Mouse (Mus musculus) retina, embryonic 14.5 days (tissue): ENCODE results near the gene Gm20458.
A peak's percentile ranks its signal among the peaks of the same experiment; 100 is the strongest.

Experiments used
- DNase-seq: peaks from one replicate; pipeline ENCODE4 v3.0.0-alpha.2; 2015; ENCODE audit warnings: low spot score

The Gm20458 gene

DNA sequence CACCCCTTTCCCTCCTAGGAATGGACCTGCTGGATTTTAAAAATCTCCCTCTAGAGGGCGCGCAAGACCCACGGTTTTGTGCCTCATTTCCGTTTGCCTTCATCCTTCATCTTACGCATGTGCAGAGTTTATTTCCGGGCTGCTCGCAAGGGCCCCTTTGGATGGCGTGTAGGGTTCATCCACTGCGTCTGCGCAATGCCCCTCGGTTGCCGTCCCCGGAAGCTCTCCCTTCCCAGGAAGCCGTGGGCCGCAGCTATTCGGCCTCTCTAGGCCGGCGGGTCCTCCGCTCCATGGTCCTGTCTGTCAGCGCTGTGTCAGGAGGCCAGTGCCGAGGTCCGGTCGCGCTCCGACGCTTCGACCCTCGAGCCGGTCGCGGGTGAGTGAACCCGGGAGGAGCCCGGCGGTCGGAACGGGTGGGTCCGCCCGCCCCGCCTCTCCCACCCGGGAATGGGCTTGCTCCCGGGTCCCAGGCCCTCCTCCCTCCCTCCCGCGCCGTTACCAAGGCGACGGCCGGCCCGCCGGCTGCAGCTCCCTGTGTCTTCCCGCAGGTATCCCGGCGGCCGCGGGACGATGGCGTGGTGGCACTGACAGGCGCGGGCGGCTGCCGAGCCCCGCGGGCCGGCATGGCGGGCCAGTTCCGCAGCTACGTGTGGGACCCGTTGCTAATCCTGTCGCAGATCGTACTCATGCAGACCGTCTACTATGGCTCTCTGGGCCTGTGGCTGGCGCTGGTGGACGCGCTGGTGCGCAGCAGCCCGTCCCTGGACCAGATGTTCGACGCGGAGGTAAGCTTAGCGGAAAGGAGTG, at the start of gene Gm20458:
Gene Gm20458, plus strand, starts transcription at position 223 of the 807 bp plus-strand sequence.
- DNase-seq: peak; percentile 98

GRCm38 (mm10) chr2:164414167-164414566, 46.6 kb upstream of the Gm20458 start:
- DNase-seq: no peak

DNA sequence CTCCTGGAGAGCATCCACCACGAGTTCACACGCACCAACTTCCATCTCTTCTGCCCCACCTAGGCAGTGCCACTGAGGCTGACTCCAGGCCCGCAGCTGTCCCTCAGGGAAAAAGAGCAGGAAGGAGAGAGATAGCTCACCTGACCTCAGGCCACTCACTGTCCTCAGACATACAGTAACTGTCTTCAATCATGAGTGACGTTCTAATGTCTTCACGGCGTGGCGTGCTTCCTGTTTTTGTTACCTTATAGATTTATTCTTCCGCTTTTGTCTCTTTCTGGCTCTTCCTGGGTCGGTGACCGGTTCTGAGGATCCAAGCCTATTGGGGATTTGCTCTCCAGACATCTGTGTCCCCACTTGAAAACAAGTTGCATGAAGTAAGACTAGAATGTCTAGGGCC, 46.2 kb upstream of the Gm20458 start:
- DNase-seq: no peak

GRCm38 (mm10) chr2:164417198-164417597, 43.6 kb upstream of the Gm20458 start:
- peak; percentile 72 for DNase-seq

DNA sequence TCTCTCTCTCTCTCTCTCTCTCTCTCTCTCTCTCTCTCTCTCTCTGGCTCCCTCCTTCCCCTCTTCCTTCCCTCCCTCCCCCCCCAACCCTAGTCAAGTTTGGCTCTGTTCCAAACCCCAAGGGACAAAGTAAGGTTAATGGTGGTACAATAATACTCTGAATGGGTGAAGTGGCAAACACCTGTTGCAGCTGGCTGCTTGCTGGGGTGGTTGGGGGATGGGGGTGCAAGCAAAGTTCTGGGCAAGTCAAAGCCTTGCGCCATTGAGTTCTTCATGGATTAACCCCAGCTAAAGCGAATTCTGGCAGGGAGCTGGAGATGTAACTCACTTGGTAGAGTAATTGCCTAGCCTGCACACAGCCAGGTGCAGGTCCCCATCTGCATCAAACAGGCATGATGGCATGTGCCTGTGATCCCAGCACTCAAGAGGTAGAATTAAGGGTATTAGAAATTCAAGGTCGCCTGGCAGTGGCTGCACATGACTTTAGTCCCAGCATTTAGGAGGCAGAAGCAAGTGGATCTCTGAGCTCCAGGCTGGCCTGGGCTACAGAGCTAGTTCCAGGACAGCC, 42.4 kb upstream of the Gm20458 start:
- DNase-seq: no peak

- DNase-seq: no peak
Measured at GRCm38 (mm10) chr2:164419489-164419888, 41.3 kb upstream of the Gm20458 start.

DNA sequence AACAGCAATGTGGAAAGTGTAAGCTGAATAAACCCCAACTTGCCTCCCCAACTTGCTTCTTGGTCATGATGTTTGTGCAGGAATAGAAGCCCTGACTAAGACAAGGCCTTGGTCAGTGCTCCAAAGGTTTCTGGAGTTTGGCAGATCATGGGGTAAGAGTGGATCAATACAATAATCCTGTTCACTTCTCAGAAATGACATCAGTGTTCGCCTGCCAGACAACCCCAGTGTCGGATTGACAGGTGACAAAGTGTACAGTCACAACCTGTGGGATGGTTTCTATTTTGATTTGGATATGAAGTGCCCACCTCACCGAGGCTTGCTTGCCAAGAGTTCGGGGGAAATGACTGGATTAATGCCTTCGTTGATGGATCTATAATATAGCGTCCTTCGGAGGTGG, 39.5 kb upstream of the Gm20458 start:
- no peak for DNase-seq

DNA sequence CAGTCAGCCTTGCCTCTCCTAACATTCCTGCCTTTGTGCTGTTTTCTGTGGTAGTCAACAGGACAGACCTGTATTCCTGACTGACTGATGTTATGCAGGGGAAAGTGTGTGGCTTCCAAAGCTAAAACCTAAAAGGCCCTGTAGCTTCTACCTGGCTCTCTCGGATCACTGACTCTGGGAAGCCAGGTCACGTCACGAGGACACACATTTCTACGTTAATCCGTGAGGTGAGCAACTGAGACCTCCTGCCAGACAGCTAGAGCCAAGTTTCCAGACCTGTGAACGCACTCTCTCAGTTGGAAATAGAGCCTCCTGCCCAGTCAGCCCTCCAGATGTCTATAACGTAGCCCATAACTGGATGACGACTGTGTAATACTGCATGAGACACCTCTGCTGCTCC, 38.8 kb upstream of the Gm20458 start:
- DNase-seq: no peak

- no peak for DNase-seq
Measured at GRCm38 (mm10) chr2:164422675-164423393, 37.9 kb upstream of the Gm20458 start.

- no peak for DNase-seq
Measured at GRCm38 (mm10) chr2:164423464-164423863, 37.3 kb upstream of the Gm20458 start.

GRCm38 (mm10) chr2:164424406-164424805, 36.4 kb upstream of the Gm20458 start:
- DNase-seq: no peak

GRCm38 (mm10) chr2:164425401-164425800, 35.4 kb upstream of the Gm20458 start:
- DNase-seq: no peak

GRCm38 (mm10) chr2:164426121-164426520, 34.6 kb upstream of the Gm20458 start:
- no peak for DNase-seq

DNA sequence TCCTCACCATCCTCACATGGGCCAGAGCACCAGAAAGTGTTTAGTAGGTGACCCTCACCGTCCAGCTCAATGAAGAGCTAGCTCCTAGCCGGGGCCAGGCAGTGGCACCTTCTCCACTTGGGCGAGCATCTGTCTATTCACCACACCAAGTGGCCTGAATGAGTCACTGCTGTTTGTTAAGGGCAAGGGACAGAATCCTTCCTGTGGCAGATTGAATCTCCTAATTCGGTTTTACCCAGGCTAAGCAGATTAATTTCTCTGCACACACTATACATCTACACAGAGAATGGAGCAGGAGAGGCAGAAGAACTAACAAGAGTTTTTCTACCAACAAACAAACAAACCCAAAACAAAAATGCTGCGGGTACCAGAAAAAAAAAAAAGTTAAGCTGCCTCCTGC, 33.8 kb upstream of the Gm20458 start:
- no peak for DNase-seq

- no peak for DNase-seq
Measured at GRCm38 (mm10) chr2:164428451-164428850, 32.3 kb upstream of the Gm20458 start.

DNA sequence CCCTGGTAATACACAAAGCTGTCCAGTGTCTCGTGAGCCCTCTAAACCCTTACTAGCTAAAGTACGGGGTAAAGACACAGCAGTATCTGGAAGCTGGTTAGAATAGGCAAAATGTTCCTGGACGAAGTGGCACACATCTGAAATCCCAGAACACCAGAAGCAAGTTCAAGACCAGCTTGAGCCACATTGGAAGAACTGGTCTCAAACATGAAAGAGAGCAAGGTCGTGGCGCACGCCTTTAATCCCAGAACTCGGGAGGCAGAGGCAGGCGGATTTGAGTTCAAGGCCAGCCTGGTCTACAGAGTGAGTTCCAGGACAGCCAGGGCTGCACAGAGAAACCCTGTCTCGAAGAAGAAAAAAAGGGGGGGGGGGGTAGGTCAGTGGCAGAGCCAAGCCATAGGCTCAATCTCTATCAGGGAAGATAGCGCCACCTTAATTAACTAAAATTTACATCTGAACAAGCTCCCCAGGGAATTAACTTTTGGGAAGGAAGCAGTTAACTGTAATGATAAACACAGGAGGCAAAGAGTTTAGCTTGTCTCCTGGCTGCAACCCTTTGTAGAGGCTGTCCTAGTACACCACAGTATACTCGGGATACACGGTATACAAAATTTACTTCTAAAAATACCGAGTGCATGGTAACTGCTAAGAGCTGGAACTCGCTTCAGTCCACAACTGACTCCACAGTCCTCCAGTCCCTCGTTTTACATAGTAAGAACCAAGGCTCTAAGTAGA, 30.7 kb upstream of the Gm20458 start:
- no peak for DNase-seq

DNA sequence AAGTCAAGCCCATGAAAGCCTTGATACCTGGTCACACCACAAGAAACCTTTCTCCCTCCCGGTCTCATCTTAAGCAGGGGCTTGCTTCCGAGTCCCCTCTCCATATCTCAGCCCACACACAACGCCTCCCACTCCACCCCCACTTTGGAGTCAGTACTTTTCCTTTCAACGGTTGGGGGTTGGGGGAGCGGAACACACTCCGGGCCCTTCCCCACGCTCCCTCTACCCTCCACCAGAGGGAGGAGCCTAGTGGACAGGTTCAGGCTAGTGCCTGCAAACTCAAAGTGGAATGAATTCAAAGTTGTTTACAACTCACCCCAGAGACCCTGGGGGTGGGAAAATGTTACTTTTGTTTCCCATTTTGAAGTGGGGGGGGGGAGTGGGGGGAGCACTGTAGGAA, 30.1 kb upstream of the Gm20458 start:
- no peak for DNase-seq

DNA sequence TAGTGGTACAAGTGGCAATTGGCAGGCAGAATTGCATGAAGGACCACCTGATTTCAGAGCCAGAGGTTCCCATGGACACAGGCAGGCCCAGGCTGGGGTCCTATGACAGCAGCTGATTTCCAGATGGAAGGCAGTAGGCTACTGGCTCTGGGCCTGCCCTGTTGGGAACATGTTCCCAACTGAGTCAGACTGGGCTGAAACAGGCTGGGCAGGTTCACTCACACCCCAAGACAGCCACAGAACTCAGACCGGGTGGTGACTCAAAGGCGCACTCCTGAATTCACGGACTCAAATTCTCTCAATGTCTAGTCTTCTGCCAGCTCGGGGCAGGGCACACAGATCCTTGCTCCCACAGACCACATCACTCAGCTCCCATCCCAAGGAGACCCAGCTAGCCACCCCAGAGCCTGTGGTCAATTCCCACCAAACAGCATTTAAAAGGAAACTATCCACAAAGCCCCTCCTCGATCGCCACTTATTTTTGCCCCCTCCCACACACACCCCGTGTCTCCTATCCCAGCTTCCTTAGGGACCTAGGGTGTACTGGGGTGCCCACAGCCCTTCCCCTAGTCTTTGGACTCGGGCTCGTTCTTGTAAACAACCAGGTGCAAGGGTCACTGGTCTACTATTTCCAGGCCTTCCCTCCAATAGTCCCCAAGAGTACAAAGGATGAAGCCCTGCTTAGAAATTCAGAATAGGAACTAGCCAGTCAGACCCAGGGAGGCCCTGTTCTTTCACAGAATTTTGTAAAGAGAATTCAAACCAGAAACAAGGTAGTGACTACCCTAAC, 28.9 kb upstream of the Gm20458 start:
- DNase-seq: no peak

DNA sequence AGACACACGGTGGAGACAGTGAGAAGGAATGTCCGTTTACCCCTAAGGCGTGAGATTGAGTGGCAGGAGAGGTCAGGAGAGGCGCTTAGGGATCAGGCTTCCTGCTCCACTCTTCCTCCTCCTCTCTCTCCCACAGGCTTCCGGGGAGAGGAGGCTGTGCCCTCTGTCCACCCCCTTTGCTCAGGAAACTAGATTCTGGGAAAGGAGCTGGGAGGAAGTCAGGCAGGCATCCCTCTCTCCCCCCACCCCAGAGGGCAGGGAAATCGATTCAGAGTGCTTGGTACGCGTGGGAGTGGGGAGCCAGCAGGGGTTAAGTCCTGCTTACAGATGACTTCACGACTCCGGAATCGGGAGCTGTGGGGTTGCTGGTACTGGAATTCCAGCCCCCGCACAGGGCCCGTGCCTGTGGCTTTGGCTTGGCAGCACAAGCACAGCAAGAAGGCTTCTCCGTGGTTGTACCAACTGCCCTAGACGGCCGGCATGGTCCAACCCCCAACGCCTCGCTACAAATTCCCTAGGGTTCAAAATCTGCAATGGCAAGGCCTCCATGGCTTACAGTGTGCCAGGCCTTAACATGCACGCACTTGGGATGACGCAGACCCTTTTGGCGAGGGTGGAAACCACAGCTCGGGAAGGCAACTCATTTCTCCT, 28.1 kb upstream of the Gm20458 start:
- no peak for DNase-seq

DNA sequence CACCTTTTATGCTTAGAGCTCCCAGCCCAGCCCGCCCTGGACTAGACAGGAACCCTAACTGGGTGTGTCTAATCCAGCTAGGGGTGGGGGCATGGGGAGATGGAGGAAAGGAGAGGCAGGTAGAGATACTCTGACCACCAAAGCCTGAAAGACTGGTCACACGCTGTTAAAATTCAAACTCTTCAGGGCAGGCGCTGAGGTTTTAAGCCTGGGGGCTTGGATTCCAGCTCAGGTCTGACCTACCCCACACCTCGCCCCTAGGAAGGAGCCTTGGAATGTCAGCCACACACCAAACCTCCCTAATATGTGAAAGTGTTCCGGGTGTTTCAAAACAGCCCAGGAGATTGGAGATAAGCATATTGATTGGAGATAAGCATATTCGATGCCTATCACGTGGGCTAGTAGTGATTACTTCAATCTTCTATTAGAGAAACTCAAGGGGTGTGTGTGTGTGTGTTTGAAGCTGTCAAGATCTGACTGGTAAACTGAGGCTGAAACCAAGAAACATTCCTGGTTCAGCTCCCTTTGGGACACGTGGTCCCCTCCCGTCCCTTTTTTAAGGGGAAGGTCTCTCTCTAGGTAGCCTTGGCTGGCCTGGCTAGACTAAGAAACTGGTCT, 27.4 kb upstream of the Gm20458 start:
- no peak for DNase-seq

GRCm38 (mm10) chr2:164434681-164435080, 26.1 kb upstream of the Gm20458 start:
- no peak for DNase-seq
